Mouse (Mus musculus) lung, postnatal 0 days (tissue): ENCODE measurements around the gene Arfgap2.
A peak's percentile ranks its signal among the peaks of the same experiment; 100 is the strongest.

Experiments
- CTCF ChIP-seq: IDR thresholded peaks from 2 replicates; pipeline ENCODE4 v1.5.1; 2016; ENCODE audit warnings: antibody characterized with exemption, mild to moderate bottlenecking
- EP300 ChIP-seq: IDR thresholded peaks from 2 replicates; pipeline ENCODE4 v1.6.1; 2016; ENCODE audit warnings: antibody characterized with exemption, mild to moderate bottlenecking, control low read depth

- TF ChIP-seq CTCF (peak; percentile 92), EP300 (peak; percentile 28; the same call in 1 of the 2 replicates)
Measured at GRCm38 (mm10) chr2:91285885-91286505, 21.2 kb downstream of the Arfgap2 start.
